Mouse (Mus musculus): ENCODE results near the gene Gm10272.

GRCm38 (mm10) chr10:77709831-77710230 is 3.4 kb downstream of the Gm10272 start:
- TF ChIP-seq EP300 (IDR thresholded peaks at IDR 0.05; ENCODE audit: low read depth) (no peak), CTCF (IDR thresholded peaks at IDR 0.05; ENCODE audit: low read depth) (no peak)
